Mouse (Mus musculus) lung, postnatal 4 days (tissue): ENCODE results near the gene Mpped1.

ENCODE experiments used
- DNase-seq, 2 experiments: peaks; one replicate each; pipeline ENCODE4 v3.0.0; 2021

Gene Mpped1

GRCm38 (mm10) chr15:83779387-83779786, at the start of gene Mpped1:
TSS of gene Mpped1 (plus strand) at chr15:83779467.
- DNase-seq: no peak

- DNase-seq: peak; percentile 56 to 61
Observed at GRCm38 (mm10) chr15:83740676-83741422, 38.4 kb upstream of the Mpped1 start.

GRCm38 (mm10) chr15:83742018-83742417, 37.2 kb upstream of the Mpped1 start:
- DNase-seq: peak; percentile 23 to 62

DNA sequence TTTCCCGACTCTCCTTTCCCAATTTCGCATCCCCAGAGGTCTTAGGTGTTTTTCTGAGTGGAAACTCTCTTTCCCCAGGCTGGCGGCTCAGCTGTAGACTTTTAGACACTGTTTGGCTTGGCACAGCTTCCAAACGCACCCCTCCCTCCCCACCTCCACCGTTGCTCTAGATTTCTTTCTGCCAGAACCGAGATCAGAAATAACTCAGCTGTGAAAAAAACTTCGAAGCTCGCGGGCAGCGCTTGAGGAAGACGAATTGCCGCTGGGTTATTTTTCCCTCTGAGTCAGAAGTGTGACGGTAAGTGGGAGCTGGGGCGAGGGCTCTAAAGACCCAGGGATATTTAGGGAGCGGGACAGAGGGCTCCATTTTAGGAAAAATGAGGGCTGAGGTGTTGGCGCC, 33.0 kb upstream of the Mpped1 start:
- no peak for DNase-seq

- DNase-seq: no peak
Observed at GRCm38 (mm10) chr15:83748986-83749385, 30.3 kb upstream of the Mpped1 start.

DNA sequence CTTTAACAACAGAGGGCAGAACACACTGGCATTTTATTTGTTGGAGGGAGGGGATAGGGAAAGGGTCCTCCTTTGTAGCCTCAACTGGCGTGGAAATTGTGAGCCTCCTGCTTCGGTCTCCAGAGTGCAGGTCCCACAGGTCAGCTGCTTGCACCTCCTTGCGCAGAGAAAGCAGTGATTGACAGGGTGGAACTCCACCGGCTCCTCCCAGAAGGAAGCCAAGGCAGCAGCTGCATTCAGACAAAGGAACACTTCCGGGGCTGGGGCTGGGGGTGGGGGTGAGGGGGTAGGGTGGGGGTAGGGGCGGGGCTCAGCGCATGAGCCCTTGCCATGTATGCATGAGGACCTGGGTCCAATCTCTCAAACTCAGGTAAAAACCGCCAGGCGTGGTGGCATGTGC, 29.8 kb upstream of the Mpped1 start:
- no peak for DNase-seq

- DNase-seq: peak in 1 of 2 experiments; percentile 29
Observed at GRCm38 (mm10) chr15:83756742-83757141, 22.5 kb upstream of the Mpped1 start.

DNA sequence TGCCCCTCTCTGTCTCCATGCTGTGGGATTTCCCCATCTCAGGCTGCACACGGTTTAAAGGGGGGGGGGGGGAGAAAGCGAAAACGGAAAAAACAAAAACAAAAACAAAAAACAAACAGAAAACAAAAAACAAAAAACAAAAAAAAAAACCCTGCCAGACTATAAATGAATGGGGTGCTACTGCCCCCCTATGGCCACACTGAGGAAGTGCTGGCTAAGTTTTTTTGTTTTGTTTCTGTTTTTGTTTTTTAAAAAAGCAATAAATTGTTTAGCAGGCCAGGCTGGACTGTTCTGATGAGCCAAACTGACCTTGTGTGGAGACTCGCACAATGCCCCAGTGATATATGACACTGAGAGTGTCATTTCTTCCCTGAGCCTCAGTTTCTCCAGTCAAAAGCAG, 20.3 kb upstream of the Mpped1 start:
- DNase-seq: no peak

DNA sequence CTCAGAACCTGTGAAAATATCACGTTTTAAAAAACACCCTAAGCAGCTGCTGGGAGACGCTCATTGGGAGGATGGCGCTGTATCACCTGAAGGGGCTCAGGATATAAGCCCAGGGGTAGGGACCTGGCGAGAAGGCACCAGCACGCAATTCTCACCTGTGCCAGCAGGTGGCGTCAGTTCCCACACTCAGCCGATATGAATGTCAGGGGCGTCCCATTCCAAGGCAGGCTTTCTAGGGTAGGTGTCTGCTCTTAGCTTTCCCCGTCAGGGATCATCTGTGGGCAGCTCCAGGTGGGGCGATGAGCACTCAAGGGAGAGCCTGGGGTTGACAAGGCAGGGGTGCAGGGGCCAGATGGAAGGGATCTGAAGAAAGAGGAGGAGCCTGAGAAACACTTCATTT, 18.6 kb upstream of the Mpped1 start:
- DNase-seq: peak; percentile 29 to 38

DNA sequence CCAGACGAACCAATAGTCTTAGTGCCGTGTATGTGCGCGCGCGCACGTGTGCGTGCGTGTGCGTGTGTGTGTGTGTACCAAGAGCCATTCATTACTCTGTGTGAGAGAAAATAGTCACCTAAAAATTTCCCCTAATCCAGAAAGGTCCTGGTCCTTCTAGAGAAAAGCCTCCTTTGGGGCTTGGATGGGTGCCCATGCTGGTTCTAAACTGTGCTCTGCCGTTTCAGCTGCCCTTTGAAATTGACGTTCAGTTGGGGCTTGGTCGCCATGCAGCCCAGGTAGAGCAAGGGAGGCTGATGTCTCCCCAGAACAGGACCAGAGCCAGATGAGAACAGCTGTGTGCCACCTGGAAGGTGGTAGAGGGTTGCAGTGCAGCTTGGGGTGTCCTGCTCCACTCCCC, 17.8 kb upstream of the Mpped1 start:
- DNase-seq: no peak

GRCm38 (mm10) chr15:83765388-83766029, 13.8 kb upstream of the Mpped1 start:
- no peak for DNase-seq

GRCm38 (mm10) chr15:83771346-83772053, 7.8 kb upstream of the Mpped1 start:
- DNase-seq: no peak

DNA sequence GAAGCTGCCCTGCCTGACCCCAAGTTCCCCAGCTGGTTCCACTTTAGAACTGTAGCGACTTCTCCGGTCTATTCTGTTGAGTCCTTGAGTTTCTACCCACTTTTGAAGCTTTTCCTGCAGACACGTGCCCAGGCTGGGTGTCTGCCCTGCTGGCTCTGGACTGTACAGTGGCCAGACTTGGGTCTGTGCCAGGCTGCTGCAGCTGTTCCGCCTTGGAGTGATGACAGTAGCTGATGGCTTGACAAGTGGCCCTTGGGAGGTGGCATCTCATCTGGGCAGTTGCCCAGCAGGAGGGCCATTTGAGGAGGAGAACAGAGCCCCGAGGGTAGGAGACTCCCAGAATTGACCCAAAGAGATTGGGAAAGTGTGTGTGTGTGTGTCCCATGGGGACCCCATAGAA, 6.8 kb upstream of the Mpped1 start:
- peak; percentile 12 to 54 for DNase-seq

- DNase-seq: no peak
Observed at GRCm38 (mm10) chr15:83772953-83773352, 6.3 kb upstream of the Mpped1 start.

DNA sequence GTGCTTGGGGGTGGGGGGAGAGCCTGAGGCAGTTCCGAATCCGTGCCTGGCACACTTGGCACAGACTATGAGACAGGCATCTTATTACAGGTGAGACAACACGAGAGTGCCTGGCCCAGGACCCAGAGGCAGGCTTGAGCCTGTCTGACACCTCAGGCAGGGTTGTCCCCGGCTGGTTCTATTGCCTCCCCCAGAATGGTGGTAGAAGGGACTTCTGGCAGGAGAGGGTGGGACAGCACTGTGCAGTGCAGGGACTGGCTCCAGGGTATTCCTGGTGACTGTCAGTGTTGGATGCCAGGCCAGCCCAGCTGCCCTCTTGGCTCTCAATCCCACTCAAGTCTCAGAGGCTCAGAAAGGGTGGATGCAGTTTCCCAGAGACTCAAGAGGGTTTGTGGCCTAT, 4.3 kb upstream of the Mpped1 start:
- no peak for DNase-seq

GRCm38 (mm10) chr15:83776265-83777000, 2.8 kb upstream of the Mpped1 start:
- DNase-seq: peak; percentile 17 to 40

- no peak for DNase-seq
Observed at GRCm38 (mm10) chr15:83777476-83777875, 1.8 kb upstream of the Mpped1 start.

DNA sequence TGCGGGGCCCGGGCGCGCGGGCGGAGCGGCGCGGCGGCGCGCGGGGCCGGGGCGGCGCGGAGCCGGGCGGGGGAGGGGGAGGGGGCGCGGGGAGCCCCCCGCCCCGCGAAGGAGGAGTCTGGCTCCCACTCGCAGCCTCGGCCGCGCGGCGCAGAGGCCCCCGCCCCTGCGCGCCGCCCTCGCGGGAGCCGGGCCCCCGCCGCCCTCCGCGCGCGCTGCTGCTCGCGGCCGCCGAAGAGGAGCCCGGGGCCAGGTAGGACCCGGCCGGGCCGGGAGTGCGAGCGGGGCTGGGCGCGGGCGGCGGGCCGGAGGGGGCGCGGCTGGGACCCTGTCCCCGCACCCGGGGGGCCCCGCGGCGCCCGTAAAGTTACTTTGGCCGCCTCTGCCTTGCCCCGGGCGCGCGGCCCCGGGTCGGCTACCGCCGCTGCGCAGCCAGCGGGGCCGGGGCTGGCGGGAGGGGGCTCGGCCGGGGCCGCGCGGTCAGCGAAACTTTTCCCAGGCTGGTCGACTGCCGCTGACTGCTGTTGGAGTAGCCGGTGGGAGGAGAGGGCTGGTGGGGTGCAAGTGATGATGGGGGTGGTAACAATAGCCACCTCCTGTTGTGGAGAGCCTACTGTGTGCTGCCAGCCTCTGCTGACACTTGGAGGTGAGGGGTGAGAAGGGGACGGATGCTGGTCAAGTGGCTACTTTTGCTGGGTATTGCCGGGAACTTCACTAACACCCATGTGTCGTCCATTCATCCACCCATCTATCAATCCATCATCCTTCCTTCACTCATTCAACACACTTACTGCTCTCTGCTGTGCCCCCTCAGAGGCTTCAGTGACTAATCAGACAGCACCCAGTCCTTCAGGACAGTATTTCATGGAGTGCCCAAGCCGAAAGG, 831 bp downstream of the Mpped1 start:
- DNase-seq: no peak

DNA sequence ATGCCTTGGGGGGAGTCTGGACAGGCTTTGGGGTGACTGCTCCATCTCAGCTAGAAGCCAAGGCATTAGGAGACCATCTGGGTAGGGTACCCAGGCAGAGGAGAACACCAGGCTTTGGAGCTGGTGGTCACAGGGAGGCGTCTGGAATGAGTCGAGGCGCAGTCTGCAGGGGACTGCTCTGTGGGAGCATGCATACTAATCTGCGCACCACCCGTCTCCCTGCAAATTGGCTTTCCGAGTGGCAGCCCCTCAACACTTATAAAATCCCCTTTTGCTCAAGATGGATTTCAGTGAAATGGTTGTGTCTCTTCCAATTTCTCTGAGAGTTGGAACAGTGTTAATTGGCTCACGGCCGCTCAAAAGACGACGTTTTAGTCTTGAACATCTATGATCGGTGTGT, 2.0 kb downstream of the Mpped1 start:
- DNase-seq: no peak

- DNase-seq: no peak
Observed at GRCm38 (mm10) chr15:83782284-83782683, 3.0 kb downstream of the Mpped1 start.

DNA sequence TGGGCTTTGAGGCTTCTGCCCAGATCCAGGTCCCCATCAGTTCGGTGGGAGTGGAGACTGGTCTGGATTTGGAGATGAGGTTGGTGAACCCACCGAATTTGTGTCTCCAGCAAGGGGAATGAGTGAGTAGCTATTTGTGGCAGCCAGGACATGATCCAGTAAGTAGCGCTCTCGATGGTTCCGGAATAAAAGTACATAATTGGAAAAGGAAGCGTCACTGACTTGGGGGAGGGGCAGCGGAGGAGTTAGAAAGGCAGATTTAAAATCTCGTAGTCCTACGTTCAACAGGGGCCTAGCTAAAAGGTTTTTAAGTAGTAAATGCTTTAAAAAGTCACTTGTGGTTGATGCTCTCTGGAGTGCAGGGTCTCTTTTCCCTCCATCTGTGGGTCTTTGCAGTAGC, 5.5 kb downstream of the Mpped1 start:
- DNase-seq: no peak

DNA sequence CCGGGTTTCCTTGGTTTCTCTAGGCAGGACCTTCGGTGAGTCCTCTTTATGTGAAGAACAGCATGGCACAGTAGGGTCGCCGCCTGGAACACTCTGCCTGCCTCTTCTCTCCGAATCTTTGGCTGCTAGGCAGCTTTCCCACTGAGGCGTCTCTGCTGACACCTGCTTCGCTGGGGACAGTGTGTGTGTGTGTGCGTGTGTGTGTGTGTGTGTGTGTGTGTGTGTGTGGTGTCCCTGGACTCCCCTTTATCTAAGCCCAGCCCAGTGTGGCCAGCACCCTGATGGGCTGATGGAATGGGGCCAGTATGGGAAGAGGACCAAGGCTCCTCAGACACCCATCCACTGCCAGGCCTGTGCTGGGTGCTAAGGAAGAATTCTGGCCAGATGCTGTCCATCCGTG, 9.8 kb downstream of the Mpped1 start:
- DNase-seq: no peak
